Mouse (Mus musculus) hindbrain, embryonic 10.5 days (tissue): ENCODE results near the gene Mgll. TPM values are rescaled to one million over a fixed set of nuclear protein-coding genes. Genes with fewer than 3 reads are reported as not detected.

ENCODE experiments used
- DNase-seq: peaks from one replicate; pipeline ENCODE4 v3.0.0-alpha.2; 2017; ENCODE audit warnings: low spot score
- H3K27ac ChIP-seq: fragments of 300-500 bp; sonication (generic); 2 replicates; pipeline ENCODE4 v1.5.1; 2016; ENCODE audit warnings: mild to moderate bottlenecking, moderate library complexity
- H3K27me3 ChIP-seq: fragments of 300-500 bp; sonication (generic); 2 replicates; pipeline ENCODE4 v1.6.1; 2016; ENCODE audit warnings: mild to moderate bottlenecking; ENCODE audit not compliant: poor library complexity, insufficient read depth, severe bottlenecking
- H3K36me3 ChIP-seq: fragments of 300-500 bp; sonication (generic); 2 replicates; pipeline ENCODE4 v1.6.1; 2016; ENCODE audit warnings: mild to moderate bottlenecking, moderate library complexity
- H3K4me1 ChIP-seq: fragments of 300-500 bp; sonication (generic); replicated peaks from 2 replicates; pipeline ENCODE4 v1.6.1; 2016; ENCODE audit warnings: mild to moderate bottlenecking
- H3K4me3 ChIP-seq: fragments of 300-500 bp; sonication (generic); 2 replicates; pipeline ENCODE4 v1.5.1; 2016; ENCODE audit warnings: mild to moderate bottlenecking, moderate library complexity
- H3K9me3 ChIP-seq: fragments of 300-500 bp; sonication (generic); 2 replicates; pipeline ENCODE4 v1.6.1; 2016; ENCODE audit warnings: mild to moderate bottlenecking, moderate library complexity
- WGBS: fragments of 180-500 bp; shearing (Covaris S2); methylation state at CpG from one replicate; pipeline ENCODE4 v1.1.7; 2016; 5-methylcytosine and 5-hydroxymethylcytosine counted together
- polyA plus RNA-seq: library from polyadenylated mRNA; unstranded; fragments of >200 nt; fragmentation: Nextera tagmentation; extraction: Ambion mirVana; gene quantifications from 2 replicates; pipeline ENCODE4 v1.2.1, GENCODE M21; 2016

The Mgll gene
- polyA plus RNA-seq, 1 experiment from 2014 or later: 4.3 TPM

DNA sequence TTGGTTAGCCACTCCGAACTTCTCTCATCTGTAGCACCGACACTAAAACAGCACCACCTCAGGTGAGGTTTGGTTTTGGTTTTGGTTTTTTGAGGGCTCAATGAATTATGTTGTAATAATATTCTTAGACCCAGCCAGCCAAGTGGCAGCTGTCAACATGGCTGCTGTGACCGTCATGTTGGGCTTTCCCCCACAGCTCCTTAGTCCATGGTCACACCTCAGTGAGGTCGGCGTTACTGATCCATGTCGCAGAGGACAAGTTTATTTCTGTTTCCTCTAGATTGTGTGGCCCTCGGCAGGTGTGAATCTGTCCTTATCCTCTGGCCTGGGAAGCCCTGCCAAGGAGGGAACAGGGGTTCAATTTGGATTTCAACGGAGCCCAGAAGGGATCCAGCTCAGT is 33.9 kb downstream of the Mgll start:
- no peak for DNase-seq
- H3K27ac ChIP-seq: no peak overlapping the region; the same call in 1 of the 2 replicates
- 84% methylated on average over 8 of the region's 8 CpGs for WGBS
- 0 out of 2 replicates have a peak, but pooled peaks cover 4% of the 10 kb centered on the region for H3K27me3 ChIP-seq
- no peaks in the 10 kb centered on the region for H3K36me3 ChIP-seq
- peaks cover 43% of the 10 kb centered on the region for H3K4me1 ChIP-seq
- no peaks in the 10 kb centered on the region for H3K9me3 ChIP-seq
- no peak overlapping the region for H3K4me3 ChIP-seq

DNA sequence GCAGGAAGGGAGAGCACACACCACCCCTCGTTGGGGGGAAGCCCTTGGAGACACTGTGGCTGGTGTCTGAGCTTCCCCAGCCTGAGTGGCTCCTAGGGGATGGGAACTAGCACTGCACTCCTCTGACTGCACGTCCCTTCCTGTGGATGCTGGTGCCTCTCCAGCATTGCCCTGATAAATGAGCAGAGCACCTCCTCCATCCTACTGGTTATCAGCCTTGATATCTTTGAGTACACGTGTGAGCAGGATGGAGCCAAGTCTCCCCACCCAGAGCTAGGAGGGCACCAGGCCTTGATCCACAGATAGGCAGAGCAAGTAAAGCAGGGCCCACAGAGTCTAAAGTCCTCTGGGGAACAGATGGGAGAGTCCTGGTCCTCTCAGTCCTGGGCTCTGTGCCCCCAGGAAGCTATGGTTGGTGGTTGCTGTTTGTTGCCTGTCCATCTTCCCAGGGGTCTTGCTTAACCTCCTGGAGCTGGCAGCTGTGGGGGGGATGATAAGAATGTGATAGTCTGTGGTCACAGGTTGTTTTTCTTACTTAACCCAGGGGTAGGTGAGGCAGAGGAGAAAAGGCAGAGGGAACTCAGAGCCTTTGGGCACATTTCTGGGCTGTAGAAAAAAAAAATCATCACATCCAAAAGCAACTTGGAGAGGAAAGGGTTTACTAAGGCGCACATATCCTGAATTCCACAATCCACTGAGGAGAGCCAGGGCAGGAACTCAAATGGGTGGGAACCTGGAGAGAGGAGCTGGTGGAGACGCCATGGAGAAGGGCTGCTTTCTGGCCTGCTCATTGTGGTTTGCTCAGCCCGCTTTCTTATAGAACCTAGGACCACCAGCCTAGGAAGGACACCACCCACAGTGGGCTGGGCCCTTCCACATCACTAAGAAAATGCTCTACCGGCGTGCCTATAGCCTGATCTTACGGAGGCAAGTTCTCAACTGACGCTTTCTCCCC is 34.6 kb downstream of the Mgll start:
- Histone ChIP-seq H3K4me1 (peaks cover 36% of the 10 kb centered on the region), H3K4me3 (no peak overlapping the region), H3K9me3 (no peaks in the 10 kb centered on the region), H3K36me3 (no peaks in the 10 kb centered on the region), H3K27ac (0 out of 2 replicates have a peak overlapping the region, but pooled peaks have one; percentile 4), H3K27me3 (0 out of 2 replicates have a peak, but pooled peaks cover 4% of the 10 kb centered on the region)
- WGBS: 82% methylated on average over 10 of the region's 10 CpGs
- no peak for DNase-seq

DNA sequence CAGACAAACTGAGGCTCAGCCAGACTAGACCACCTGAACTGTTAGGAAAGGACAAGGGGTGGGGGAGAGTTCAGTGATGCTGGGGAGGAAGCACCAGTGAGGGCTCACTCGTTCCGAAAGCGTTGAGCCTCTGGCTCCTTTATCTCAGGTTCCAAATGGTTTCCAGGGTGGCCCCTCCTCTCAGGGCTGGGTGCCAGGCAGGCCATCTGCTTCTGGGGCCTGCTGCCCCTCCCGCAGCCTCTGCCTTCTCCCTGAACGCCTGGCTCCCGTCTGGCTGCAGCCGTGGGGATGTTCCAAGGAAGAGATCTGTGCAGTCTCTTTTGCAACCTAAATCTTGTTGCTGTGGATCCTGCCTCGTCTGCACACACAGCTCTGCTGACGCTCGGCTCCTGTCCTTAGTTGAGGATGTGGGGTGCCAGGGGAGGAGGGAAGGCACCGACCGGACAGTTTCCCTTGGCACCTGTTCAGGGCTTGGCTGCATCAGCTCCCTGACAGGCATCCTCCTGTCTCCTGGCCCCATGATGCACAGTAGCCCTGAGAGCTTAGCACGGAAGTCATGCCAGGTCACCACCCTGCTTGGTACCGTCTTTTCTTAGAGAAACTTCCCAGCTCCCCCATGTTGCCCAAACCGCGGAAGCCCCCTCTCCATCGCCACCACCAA is 35.7 kb downstream of the Mgll start:
- no peak for DNase-seq
- H3K27ac ChIP-seq: peak overlapping the region; percentile 17; the same call in 1 of the 2 replicates
- no peaks in the 10 kb centered on the region for H3K9me3 ChIP-seq
- WGBS: 76% methylated on average over 17 of the region's 17 CpGs
- no peak overlapping the region for H3K4me3 ChIP-seq
- H3K4me1 ChIP-seq: peaks cover 41% of the 10 kb centered on the region
- no peaks in the 10 kb centered on the region for H3K36me3 ChIP-seq
- H3K27me3 ChIP-seq: 0 out of 2 replicates have a peak, but pooled peaks cover 4% of the 10 kb centered on the region

DNA sequence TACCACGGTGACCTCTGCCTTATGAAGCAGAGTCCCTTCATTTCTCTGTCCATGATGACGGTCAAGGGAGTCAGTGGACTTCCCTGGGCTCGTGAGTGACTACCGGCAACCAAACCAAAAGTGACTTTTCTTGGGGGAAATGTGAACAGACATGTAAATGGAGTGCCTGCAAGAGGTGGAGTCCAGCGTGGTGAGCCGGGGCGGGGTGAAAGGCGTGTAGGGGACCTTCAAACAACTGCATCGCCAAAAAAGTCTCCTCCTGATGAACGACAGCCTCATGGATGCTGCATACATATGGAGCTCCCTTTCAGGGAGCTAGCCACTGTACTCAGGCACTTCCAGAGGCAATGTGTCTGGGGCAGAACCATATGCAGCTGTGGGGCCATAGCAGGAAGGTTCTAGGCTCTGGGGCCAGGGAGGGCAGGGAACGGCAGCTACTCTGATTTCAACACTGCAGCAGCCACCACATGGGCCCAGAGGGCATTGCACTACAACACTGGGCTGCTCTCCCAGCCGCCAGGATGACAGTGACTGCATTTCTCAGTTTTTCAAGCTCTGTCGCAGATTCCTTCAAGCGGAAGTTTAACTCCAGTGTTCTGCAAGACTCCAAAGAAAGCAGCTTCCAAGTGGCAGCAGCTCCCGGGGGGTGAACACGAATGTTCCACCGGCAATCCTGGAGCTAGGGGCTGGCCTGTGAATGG is 36.9 kb downstream of the Mgll start:
- Histone ChIP-seq H3K9me3 (no peaks in the 10 kb centered on the region), H3K27ac (peak overlapping the region; percentile 29; the same call in 1 of the 2 replicates), H3K4me3 (no peak overlapping the region), H3K4me1 (peaks cover 45% of the 10 kb centered on the region), H3K27me3 (0 out of 2 replicates have a peak, but pooled peaks cover 4% of the 10 kb centered on the region), H3K36me3 (no peaks in the 10 kb centered on the region)
- WGBS: 69% methylated on average over 17 of the region's 17 CpGs
- no peak for DNase-seq

DNA sequence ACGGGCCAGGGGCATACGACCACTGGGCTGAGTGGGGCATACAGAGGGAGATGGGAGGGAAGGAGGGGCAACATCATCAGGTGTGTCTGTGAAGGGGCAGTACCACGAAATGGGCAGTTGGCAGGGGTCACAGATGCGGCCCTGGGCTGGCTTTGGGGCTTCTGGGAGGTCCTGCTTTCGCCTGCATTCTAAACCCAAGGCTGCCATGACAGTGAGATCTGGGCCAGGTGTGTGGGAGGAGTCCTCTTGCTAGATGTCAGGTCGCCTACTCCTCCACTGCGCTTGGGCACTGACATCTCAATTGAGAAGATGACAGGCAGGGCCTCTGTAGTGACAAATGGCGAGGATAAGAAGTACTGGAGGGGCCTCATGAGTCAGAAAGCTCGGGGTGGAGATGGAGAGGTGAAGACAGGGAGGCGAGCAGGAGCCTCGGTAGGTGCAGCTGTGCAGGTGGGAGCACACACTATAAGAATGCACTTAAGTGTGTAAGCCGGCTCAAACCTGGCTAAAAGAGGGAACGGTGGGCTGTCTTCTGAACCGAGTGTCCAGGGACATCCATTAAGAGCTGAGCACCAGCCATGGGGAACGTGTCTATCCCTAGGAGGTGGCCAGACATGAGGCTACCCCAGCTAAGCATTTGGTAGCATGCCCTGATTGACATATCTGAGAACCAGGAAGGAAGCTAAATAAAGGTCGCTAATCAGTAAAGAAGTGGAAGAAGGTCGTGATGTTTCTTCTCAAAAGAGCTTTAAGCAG is 37.6 kb downstream of the Mgll start:
- H3K4me3 ChIP-seq: no peak overlapping the region
- peak overlapping the region; percentile 29; the same call in 1 of the 2 replicates for H3K27ac ChIP-seq
- H3K27me3 ChIP-seq: 0 out of 2 replicates have a peak, but pooled peaks cover 4% of the 10 kb centered on the region
- WGBS: 79% methylated on average over 17 of the region's 17 CpGs
- H3K9me3 ChIP-seq: no peaks in the 10 kb centered on the region
- DNase-seq: no peak
- no peaks in the 10 kb centered on the region for H3K36me3 ChIP-seq
- peaks cover 50% of the 10 kb centered on the region for H3K4me1 ChIP-seq

DNA sequence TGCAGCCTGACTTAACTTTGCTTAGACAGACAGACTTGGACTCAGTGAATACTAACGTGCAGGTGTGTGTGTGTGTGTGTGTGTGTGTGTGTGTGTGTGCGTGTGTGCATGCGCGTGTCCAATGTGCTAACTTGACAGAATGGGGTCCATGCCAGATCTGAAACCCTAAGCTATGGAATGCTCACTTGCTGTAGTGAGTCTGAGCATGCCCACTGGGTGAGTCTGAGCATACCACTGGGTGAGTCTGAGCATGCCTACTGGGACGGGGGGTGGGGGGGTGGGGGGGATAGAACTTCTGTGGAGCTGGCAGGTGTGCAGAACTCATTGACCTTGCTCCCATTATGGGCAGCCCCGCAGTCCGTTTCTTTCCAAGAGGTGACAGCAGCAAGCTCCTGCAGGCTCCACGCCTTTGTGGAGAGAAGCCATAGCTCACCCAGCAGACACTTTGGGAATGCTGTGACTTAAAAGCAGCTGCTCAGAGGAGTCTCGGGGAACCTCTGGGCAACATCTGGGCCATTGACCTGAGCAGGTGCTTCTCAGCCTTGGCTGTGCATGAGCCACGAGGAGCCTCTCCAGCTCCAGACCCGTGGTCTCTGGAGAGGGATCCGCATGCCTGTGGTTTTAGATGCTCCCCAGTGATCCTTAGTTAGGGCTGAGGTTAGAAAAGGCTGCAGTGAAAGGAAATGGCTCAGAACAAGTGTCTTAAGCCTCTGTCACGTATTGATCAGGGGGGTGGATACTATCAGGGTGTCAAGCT is 38.4 kb downstream of the Mgll start:
- H3K27ac ChIP-seq: no peak overlapping the region
- no peaks in the 10 kb centered on the region for H3K36me3 ChIP-seq
- WGBS: 81% methylated on average over 13 of the region's 13 CpGs
- H3K4me1 ChIP-seq: peaks cover 57% of the 10 kb centered on the region
- no peak overlapping the region for H3K4me3 ChIP-seq
- H3K9me3 ChIP-seq: no peaks in the 10 kb centered on the region
- no peak for DNase-seq
- H3K27me3 ChIP-seq: 0 out of 2 replicates have a peak, but pooled peaks cover 4% of the 10 kb centered on the region

DNA sequence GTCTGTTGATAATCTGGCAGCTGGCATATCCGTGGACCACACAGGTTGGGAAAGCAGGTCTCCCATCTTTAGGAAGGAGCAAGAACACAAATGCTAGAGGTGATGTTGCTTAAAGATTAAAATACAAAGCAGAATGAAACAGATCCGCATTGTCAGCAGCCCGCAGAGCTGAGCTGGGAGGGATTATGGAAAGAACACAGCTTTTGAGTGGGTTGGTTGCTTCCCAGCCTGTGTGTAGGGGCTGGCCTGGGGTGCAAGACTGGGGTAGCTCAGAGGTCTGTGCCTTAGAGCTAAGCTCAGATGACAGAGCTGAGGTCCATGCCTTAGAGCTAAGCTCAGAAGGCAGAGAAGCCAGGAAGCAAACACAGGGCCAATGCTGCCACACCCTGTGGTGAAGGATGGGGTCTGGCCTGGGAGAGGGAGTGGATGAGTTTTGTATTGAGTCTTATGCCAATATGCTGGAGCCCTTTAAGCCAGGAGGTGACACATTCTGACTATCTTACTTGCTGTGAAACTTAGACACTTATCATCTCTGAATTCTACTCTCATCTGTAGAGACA is 39.4 kb downstream of the Mgll start:
- WGBS: 86% methylated on average over 3 of the region's 3 CpGs
- Histone ChIP-seq H3K36me3 (no peaks in the 10 kb centered on the region), H3K27ac (no peak overlapping the region), H3K4me3 (no peak overlapping the region), H3K27me3 (peaks cover 4% of the 10 kb centered on the region; the same call in 1 of the 2 replicates), H3K4me1 (peaks cover 59% of the 10 kb centered on the region), H3K9me3 (no peaks in the 10 kb centered on the region)
- DNase-seq: no peak

DNA sequence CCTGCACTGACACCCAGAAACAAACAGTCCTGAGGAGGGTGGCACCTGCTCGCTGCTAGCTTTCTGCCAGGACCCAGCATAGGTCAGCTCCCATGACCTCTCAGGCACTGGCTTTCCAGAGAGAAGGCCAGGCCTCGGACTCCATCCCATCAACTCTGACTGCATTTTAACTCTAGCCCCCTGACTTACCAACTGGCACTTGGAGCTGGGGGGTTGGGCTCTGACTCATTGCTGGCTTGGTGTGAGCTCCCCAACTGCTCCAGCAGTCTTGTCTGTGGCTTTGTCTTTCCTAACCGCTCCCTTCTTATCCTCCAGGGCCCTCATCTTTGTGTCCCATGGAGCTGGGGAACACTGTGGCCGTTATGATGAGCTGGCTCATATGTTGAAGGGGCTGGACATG is 40.1 kb downstream of the Mgll start:
- H3K9me3 ChIP-seq: no peaks in the 10 kb centered on the region
- peaks cover 59% of the 10 kb centered on the region for H3K4me1 ChIP-seq
- no peak for DNase-seq
- WGBS: 72% methylated on average over 4 of the region's 4 CpGs
- H3K36me3 ChIP-seq: no peaks in the 10 kb centered on the region
- H3K27me3 ChIP-seq: peaks cover 4% of the 10 kb centered on the region; the same call in 1 of the 2 replicates
- no peak overlapping the region for H3K4me3 ChIP-seq
- no peak overlapping the region for H3K27ac ChIP-seq

DNA sequence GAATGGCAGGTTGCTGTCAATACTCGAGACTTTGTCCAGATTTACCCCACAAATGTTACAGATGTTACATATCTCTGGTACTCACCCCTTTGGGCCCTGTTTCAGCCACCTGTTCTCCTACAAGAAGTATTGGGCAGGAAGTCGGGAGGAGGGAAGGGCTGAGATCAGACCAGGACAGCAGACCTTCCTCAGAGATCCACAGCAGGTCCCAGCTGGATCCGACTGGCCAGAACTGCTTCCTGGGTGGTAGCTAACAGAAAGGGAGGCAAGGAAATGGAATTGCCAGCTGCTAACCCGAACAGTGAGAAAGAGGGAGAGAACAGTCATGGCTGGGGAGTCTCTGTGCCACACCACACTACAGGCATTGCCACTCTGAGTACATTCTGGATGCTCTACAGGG is 43.5 kb downstream of the Mgll start:
- DNase-seq: no peak
- Histone ChIP-seq H3K9me3 (no peaks in the 10 kb centered on the region), H3K36me3 (no peaks in the 10 kb centered on the region), H3K27me3 (no peaks in the 10 kb centered on the region; the same call in 1 of the 2 replicates), H3K4me3 (no peak overlapping the region), H3K4me1 (peaks cover 39% of the 10 kb centered on the region), H3K27ac (no peak overlapping the region)
- 84% methylated on average over 4 of the region's 4 CpGs for WGBS

DNA sequence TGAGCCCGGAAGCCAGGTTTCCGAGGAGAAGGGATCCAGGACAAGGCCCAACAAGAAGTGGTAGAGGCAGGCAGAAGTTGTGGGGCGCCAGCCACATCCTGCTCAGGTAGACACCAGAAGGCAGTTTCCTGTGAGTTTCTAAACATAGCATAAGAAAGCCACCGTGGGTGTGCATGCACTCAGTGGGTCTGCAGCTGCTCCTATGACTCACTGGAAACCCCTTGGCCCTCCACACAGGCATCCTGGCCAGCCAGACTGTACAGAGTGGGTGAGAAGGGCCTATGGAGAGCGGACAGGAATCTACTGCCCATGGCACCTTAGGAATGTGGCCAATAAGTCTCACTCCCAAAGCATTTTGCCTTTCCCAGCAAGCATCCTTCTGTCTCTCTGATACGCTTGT is 45.5 kb downstream of the Mgll start:
- H3K27ac ChIP-seq: no peak overlapping the region
- H3K36me3 ChIP-seq: no peaks in the 10 kb centered on the region
- H3K27me3 ChIP-seq: no peaks in the 10 kb centered on the region; the same call in 1 of the 2 replicates
- peaks cover 46% of the 10 kb centered on the region for H3K4me1 ChIP-seq
- WGBS: 85% methylated on average over 6 of the region's 6 CpGs
- H3K4me3 ChIP-seq: no peak overlapping the region
- no peak for DNase-seq
- H3K9me3 ChIP-seq: no peaks in the 10 kb centered on the region

DNA sequence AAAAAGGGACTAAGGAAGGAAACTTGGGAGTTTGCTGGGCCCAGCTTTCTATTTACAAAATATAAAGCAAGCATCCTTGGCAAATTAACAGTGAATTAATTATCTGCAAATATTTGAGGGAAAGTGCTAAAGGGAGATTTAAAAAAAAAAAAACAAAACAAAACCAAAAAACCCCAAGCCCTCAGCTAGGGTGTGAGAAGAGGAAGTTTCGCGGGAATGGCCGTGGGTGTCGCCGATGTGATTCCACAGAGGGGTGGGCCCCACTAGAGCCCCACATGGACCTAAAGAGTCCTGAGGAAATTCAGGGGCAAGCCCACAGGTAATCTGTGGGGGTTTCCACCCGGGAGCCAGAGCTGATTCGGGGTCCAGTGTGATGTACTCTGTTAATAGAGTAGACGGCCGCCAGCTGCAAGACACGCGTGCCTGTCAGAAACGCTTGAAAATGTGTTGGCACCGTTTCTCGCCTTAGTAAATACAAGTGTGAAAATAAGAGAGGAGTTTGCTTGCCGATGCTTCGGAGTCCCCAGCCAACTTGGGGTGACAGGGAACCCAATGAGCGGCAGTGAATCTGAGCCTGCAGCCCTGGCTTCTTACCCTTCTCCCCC is 46.2 kb downstream of the Mgll start:
- Histone ChIP-seq H3K4me1 (peaks cover 52% of the 10 kb centered on the region), H3K27me3 (no peaks in the 10 kb centered on the region; the same call in 1 of the 2 replicates), H3K9me3 (no peaks in the 10 kb centered on the region), H3K27ac (no peak overlapping the region), H3K4me3 (no peak overlapping the region), H3K36me3 (no peaks in the 10 kb centered on the region)
- DNase-seq: no peak
- whole genome bisulfite sequencing: 89% methylated on average over 17 of the region's 17 CpGs
